17 mouse cellular contexts compared by ENCODE assay signal in genomic region chr4:12457978-12458597, GRCm38 (mm10).
DNase-seq lines count a peak whose midpoint lies in the region; ATAC-seq and TF ChIP-seq lines count a peak whose summit lies in the region.
"Had no signal": no experiment of that assay in that cellular context is flagged by ENCODE, and none has a peak within 500 bp of the region (broad histone marks: within the 10 kb centered on the region; RNA-seq: fewer than 3 reads in every experiment).

No protein-coding gene starts in this region.

- no peaks in the 10 kb centered on the region for H3K4me1 ChIP-seq in embryonic facial prominence, embryonic 14.5 days (ENCODE audit: control insufficient read depth, insufficient read depth, low read length)
- H3K4me1 ChIP-seq in embryonic facial prominence, embryonic 10.5 days = no peaks in the 10 kb centered on the region
- no peaks in the 10 kb centered on the region for H3K4me1 ChIP-seq in intestine, postnatal 0 days (replicated peaks; ENCODE audit: control insufficient read depth, insufficient read depth, low read length)
- H3K4me1 ChIP-seq in intestine, embryonic 15.5 days (replicated peaks) = peaks cover 2% of the 10 kb centered on the region; the same call in 1 of the 2 replicates
- peaks cover 6% of the 10 kb centered on the region for H3K4me1 ChIP-seq in neural tube, embryonic 15.5 days
- peaks cover 10% of the 10 kb centered on the region for H3K4me1 ChIP-seq in stomach, embryonic 16.5 days (ENCODE audit: control insufficient read depth, insufficient read depth, low read length)

- H3K9ac ChIP-seq in embryonic facial prominence, embryonic 14.5 days (ENCODE audit: low read depth, low read length) = no peak overlapping the region
- H3K9ac ChIP-seq in intestine, postnatal 0 days (ENCODE audit: low read depth, low read length) = no peak overlapping the region
- no peak overlapping the region for H3K9ac ChIP-seq in intestine, embryonic 15.5 days
- H3K9ac ChIP-seq in neural tube, embryonic 15.5 days (replicated peaks) = no peak overlapping the region
- no peak overlapping the region for H3K9ac ChIP-seq in stomach, embryonic 16.5 days (ENCODE audit: low read length)
- H3K9ac ChIP-seq: embryonic facial prominence, embryonic 12.5 days; heart, embryonic 15.5 days; kidney, embryonic 15.5 days; liver, postnatal 0 days had no signal

- no peak overlapping the region for H3K4me3 ChIP-seq in embryonic facial prominence, embryonic 14.5 days (ENCODE audit: low read depth, low read length)
- H3K4me3 ChIP-seq in embryonic facial prominence, embryonic 10.5 days = no peak overlapping the region
- no peak overlapping the region for H3K4me3 ChIP-seq in intestine, postnatal 0 days (ENCODE audit: low read depth, low read length)
- H3K4me3 ChIP-seq in intestine, embryonic 15.5 days (replicated peaks) = no peak overlapping the region
- H3K4me3 ChIP-seq in neural tube, embryonic 15.5 days (replicated peaks) = no peak overlapping the region
- no peak overlapping the region for H3K4me3 ChIP-seq in stomach, embryonic 16.5 days (replicated peaks; ENCODE audit: low read length)
- H3K4me3 ChIP-seq: embryonic facial prominence, embryonic 12.5 days; heart, embryonic 15.5 days; kidney, embryonic 15.5 days had no signal

- DNase-seq in embryonic facial prominence, embryonic 14.5 days (ENCODE audit: low spot score) = peak; percentile 30
- no peak for DNase-seq in embryonic facial prominence, embryonic 10.5 days (ENCODE audit: low spot score)
- peak; percentile 11 for DNase-seq in neural tube, embryonic 10.5 days (ENCODE audit: extremely low spot score, low spot score)
- DNase-seq in urinary bladder, adult 18-20 months (ENCODE audit: low spot score in 2 of 2) = no peak
- DNase-seq: B cell, adult 2 months; cerebellum, adult 11 months; gastrocnemius, postnatal 36 days; liver, postnatal 0 days; lung, postnatal 4 days; right cerebral cortex, postnatal 14 days had no signal

- WGBS in embryonic facial prominence, embryonic 14.5 days = 76% methylated on average over 8 of the region's 8 CpGs
- WGBS in embryonic facial prominence, embryonic 10.5 days = 85% methylated on average over 8 of the region's 8 CpGs
- WGBS in intestine, postnatal 0 days = 73% methylated on average over 8 of the region's 8 CpGs
- WGBS in intestine, embryonic 15.5 days = 62% methylated on average over 8 of the region's 8 CpGs
- WGBS in neural tube, embryonic 15.5 days = 82% methylated on average over 8 of the region's 8 CpGs
- WGBS in stomach, embryonic 16.5 days = 65% methylated on average over 8 of the region's 8 CpGs

- no peaks in the 10 kb centered on the region for H3K27me3 ChIP-seq in embryonic facial prominence, embryonic 14.5 days (replicated peaks; ENCODE audit: control insufficient read depth, insufficient read depth, low read length)
- no peaks in the 10 kb centered on the region for H3K27me3 ChIP-seq in embryonic facial prominence, embryonic 10.5 days (replicated peaks; ENCODE audit: low read depth, poor library complexity, severe bottlenecking)
- no peaks in the 10 kb centered on the region for H3K27me3 ChIP-seq in intestine, postnatal 0 days (replicated peaks; ENCODE audit: control insufficient read depth, insufficient read depth, low read length)
- H3K27me3 ChIP-seq in intestine, embryonic 15.5 days (replicated peaks) = no peaks in the 10 kb centered on the region
- no peaks in the 10 kb centered on the region for H3K27me3 ChIP-seq in neural tube, embryonic 15.5 days (replicated peaks)
- no peaks in the 10 kb centered on the region for H3K27me3 ChIP-seq in stomach, embryonic 16.5 days (ENCODE audit: control insufficient read depth, insufficient read depth, low read length)
- H3K27me3 ChIP-seq: embryonic facial prominence, embryonic 12.5 days; heart, embryonic 15.5 days; kidney, embryonic 15.5 days had no signal

- peak; percentile 49 for TF ChIP-seq CTCF in intestine, postnatal 0 days (IDR thresholded peaks at IDR 0.05; ENCODE audit: low read depth)

- no peak; the same call in 1 of the 2 replicates for ATAC-seq in embryonic facial prominence, embryonic 14.5 days (ENCODE audit: low read depth)
- no peak for ATAC-seq in intestine, postnatal 0 days
- ATAC-seq in intestine, embryonic 15.5 days = no peak
- ATAC-seq in neural tube, embryonic 15.5 days (ENCODE audit: low FRiP score) = no peak
- ATAC-seq in stomach, embryonic 16.5 days (ENCODE audit: insufficient read depth, low FRiP score) = peak; percentile 40; the same call in 1 of the 2 replicates
- ATAC-seq: liver, postnatal 0 days had no signal

- no peaks in the 10 kb centered on the region for H3K9me3 ChIP-seq in embryonic facial prominence, embryonic 14.5 days (ENCODE audit: control insufficient read depth, low read length)
- H3K9me3 ChIP-seq in embryonic facial prominence, embryonic 10.5 days = no peaks in the 10 kb centered on the region
- no peaks in the 10 kb centered on the region for H3K9me3 ChIP-seq in intestine, postnatal 0 days (ENCODE audit: control insufficient read depth)
- no peaks in the 10 kb centered on the region for H3K9me3 ChIP-seq in intestine, embryonic 15.5 days
- no peaks in the 10 kb centered on the region for H3K9me3 ChIP-seq in neural tube, embryonic 15.5 days (replicated peaks)
- no peaks in the 10 kb centered on the region for H3K9me3 ChIP-seq in stomach, embryonic 16.5 days (replicated peaks; ENCODE audit: control insufficient read depth, low read length)
- H3K9me3 ChIP-seq: embryonic facial prominence, embryonic 12.5 days; heart, embryonic 15.5 days; kidney, embryonic 15.5 days had no signal

- H3K36me3 ChIP-seq in embryonic facial prominence, embryonic 14.5 days (ENCODE audit: control insufficient read depth, insufficient read depth, low read length) = no peaks in the 10 kb centered on the region
- no peaks in the 10 kb centered on the region for H3K36me3 ChIP-seq in embryonic facial prominence, embryonic 10.5 days (replicated peaks)
- H3K36me3 ChIP-seq in intestine, postnatal 0 days (ENCODE audit: control insufficient read depth, insufficient read depth) = no peaks in the 10 kb centered on the region
- no peaks in the 10 kb centered on the region for H3K36me3 ChIP-seq in intestine, embryonic 15.5 days
- H3K36me3 ChIP-seq in neural tube, embryonic 15.5 days = no peaks in the 10 kb centered on the region
- no peaks in the 10 kb centered on the region for H3K36me3 ChIP-seq in stomach, embryonic 16.5 days (ENCODE audit: control insufficient read depth, insufficient read depth, low read length)
- H3K36me3 ChIP-seq: embryonic facial prominence, embryonic 12.5 days; heart, embryonic 15.5 days; kidney, embryonic 15.5 days had no signal

- no peak overlapping the region for H3K4me2 ChIP-seq in embryonic facial prominence, embryonic 14.5 days (ENCODE audit: low read depth, low read length)
- H3K4me2 ChIP-seq in intestine, postnatal 0 days (replicated peaks; ENCODE audit: low read depth) = no peak overlapping the region
- H3K4me2 ChIP-seq in intestine, embryonic 15.5 days (replicated peaks) = no peak overlapping the region
- no peak overlapping the region for H3K4me2 ChIP-seq in neural tube, embryonic 15.5 days
- H3K4me2 ChIP-seq in stomach, embryonic 16.5 days (ENCODE audit: low read depth, low read length) = no peak overlapping the region
- H3K4me2 ChIP-seq: embryonic facial prominence, embryonic 12.5 days; heart, embryonic 15.5 days; kidney, embryonic 15.5 days had no signal

- no peak overlapping the region for H3K27ac ChIP-seq in embryonic facial prominence, embryonic 14.5 days (replicated peaks; ENCODE audit: low read depth, low read length)
- H3K27ac ChIP-seq in embryonic facial prominence, embryonic 10.5 days (replicated peaks) = no peak overlapping the region
- no peak overlapping the region for H3K27ac ChIP-seq in intestine, postnatal 0 days (ENCODE audit: low read depth, low read length)
- H3K27ac ChIP-seq in intestine, embryonic 15.5 days = no peak overlapping the region
- H3K27ac ChIP-seq in neural tube, embryonic 15.5 days (replicated peaks) = no peak overlapping the region
- no peak overlapping the region for H3K27ac ChIP-seq in stomach, embryonic 16.5 days (ENCODE audit: low read length)
- H3K27ac ChIP-seq: embryonic facial prominence, embryonic 12.5 days; heart, embryonic 15.5 days; kidney, embryonic 15.5 days had no signal

Comparison
In these comparisons a context has a peak if more than half of its experiments do, and no peak if none do; other contexts are left out.
1. DNase-seq: peak in embryonic facial prominence, embryonic 14.5 days (single experiment) and neural tube, embryonic 10.5 days (single experiment); none in embryonic facial prominence, embryonic 10.5 days (single experiment) and urinary bladder, adult 18-20 months (0 of 2).